Mouse (Mus musculus) layer of hippocampus, postnatal 36 days (tissue): Measurements from ENCODE around the gene Mfng. TPM values are rescaled to one million over a fixed set of nuclear protein-coding genes. Genes with fewer than 3 reads are reported as not detected.

Source experiments
- DNase-seq, 2 experiments: peaks; one replicate each; pipeline ENCODE4 v3.0.0; 2022
- total RNA-seq, 2 experiments: library from RNA; stranded (reverse); gene quantifications; 2 replicates each; pipeline ENCODE4 v1.2.3; 2021

Mfng gene
- 1 to 10 TPM; 5.4 to 6.2 TPM for total RNA-seq

- DNase-seq = peak; percentile 43 to 54
Measured at GRCm38 (mm10) chr15:78773290-78773729, at the start of gene Mfng. Gene Mfng, minus strand, starts transcription at chr15:78773475.

- DNase-seq = no peak
Measured at GRCm38 (mm10) chr15:78816074-78816391, 42.8 kb upstream of the Mfng start.

DNA sequence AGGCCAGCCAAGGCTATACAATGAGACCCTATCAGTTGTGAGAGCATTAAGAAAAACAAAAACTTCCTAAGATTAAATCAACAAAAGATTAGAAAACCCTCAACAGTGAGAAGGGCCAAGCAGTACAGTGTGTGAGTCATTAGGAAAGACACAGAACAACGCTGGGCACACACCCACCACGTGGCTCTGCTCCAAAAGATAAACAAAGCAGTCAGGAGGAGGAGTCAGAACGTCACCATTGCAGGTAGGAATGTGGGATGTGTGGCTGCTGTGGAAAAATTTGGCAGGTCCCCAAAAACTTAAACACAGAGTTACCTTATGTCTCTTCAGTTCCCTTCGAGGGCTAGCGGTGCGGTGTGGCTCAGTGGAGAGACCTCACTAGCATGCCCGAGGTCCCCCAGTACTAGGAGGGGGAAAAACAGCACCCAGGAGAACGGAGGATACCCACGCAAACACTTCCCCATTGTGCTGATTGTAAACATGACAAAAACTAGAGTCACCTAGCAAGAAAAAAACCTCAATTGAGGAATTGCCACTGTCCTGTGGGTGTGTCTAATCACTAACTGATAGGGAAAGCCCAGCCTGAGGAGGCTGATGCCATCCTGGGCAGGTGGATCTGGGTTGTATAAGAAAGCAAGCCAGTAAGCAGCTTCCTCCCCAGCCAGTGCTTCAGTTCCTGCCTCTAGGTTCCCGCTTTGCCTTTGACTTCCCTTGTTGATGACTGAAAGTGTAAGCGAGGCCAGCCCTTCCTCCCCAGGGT, 42.2 kb upstream of the Mfng start:
- DNase-seq = no peak

- DNase-seq = no peak
Measured at GRCm38 (mm10) chr15:78813603-78814002, 40.3 kb upstream of the Mfng start.

- no peak for DNase-seq
Measured at GRCm38 (mm10) chr15:78810146-78810545, 36.9 kb upstream of the Mfng start.

GRCm38 (mm10) chr15:78809739-78810138, 36.5 kb upstream of the Mfng start:
- no peak for DNase-seq

DNA sequence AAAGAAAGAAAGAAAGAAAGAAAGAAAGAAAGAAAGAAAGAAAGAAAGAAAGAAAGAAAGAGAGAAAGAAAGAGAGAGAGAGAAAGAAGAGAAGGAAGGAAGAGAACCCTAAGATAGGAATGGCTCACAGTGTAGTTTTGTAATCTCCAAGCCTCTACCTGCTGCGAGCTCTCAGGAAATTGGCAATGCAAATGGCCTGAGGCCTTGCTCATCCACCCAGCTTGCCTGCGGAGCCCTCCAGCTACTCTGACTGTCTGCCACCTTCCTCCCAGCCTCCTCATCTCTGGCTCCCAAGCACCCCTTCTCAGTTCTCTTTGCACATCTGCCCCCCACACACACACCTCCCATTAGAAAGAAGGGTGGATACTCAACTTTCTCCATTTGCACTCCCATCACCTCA, 35.7 kb upstream of the Mfng start:
- no peak for DNase-seq

- no peak for DNase-seq
Measured at GRCm38 (mm10) chr15:78807141-78807540, 33.9 kb upstream of the Mfng start.

- DNase-seq = no peak
Measured at GRCm38 (mm10) chr15:78806614-78807013, 33.3 kb upstream of the Mfng start.

DNA sequence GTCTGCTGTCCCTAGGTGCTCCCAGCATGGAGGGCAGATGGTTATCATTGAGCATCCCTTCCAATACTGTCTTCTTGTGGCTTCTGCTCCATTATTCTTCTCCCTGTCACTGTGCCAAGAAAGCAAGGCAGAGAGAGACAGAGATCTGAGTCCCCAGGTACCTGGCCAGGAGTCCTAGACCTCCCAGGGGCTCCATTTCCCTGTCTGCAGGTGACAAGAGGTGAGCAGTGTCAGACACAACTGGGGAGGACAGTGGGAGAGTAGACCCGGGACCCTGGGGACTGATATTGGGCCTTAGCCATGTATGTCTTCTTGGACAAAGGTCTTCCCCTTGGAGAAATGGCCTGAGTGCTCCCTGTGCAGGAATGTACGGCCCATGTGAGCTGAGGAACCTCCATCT, 32.1 kb upstream of the Mfng start:
- DNase-seq = no peak

DNA sequence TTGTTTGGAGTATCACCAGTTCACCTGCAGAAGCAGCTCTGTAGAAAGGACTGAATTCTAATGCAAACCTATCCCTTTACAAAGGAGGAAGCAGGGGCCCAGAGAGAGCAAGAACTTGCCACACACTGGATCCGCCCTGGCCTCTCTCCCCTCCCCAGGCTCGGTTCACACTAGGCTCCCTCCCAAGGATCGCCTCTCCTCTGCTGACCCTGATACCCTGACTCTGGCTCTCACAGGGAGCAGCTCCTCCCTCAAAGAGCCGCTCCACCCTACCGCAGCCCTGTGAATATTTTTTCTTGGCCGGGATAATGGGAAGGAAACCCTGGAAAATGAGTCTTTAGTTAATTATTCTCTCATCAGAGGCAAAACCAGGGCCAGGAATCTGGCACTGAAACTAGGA, 31.1 kb upstream of the Mfng start:
- DNase-seq = no peak

- no peak for DNase-seq
Measured at GRCm38 (mm10) chr15:78803499-78803900, 30.2 kb upstream of the Mfng start.

GRCm38 (mm10) chr15:78802776-78803391, 29.6 kb upstream of the Mfng start, which contains the start of gene Card10:
Gene Card10, minus strand, starts transcription at chr15:78803042.
- no peak for DNase-seq

DNA sequence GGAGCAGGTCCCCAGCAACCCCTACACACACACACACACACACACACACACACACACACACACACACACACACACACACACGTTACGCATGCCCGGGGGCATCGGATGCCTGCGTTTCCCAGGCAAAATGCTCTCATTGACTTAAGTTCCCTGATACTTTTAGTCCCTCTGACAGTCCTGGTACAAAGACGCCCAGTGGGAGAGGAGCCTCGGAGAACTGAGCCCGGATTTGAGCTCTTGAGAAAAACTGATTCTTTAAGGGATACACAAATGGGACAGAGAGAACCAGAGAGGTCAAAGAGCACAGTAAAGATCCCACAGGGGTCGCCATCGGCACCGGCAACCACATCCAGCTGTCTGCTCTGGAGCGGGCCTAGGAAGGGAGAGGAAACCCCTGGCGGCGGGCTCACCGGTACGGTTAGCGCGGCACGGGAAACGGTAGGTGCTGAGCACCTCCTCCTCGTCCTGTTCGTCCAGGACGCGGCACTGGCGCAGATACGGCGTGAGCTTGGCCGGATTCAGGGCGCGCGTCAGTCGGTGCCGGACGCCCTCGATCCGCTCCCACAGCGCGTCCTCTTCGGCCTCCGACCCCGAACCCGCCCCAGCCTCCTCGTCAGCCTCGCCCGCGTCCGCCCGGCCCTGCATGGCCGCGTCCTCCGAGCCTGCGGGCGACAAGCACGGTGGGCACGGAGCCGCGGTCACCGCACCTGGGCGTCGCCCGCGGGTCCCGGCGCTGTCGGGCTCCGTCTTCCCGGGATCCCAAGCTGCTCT, 28.9 kb upstream of the Mfng start:
- DNase-seq = no peak

GRCm38 (mm10) chr15:78801571-78801970, 28.3 kb upstream of the Mfng start:
- no peak for DNase-seq

GRCm38 (mm10) chr15:78799029-78799428, 25.8 kb upstream of the Mfng start:
- peak; percentile 28 to 29 for DNase-seq

- DNase-seq = no peak
Measured at GRCm38 (mm10) chr15:78797060-78797329, 23.7 kb upstream of the Mfng start.

GRCm38 (mm10) chr15:78796196-78797059, 23.2 kb upstream of the Mfng start:
- DNase-seq = no peak

- no peak for DNase-seq
Measured at GRCm38 (mm10) chr15:78790990-78791389, 17.7 kb upstream of the Mfng start.

- DNase-seq = no peak
Measured at GRCm38 (mm10) chr15:78790451-78790850, 17.2 kb upstream of the Mfng start.

- no peak for DNase-seq
Measured at GRCm38 (mm10) chr15:78789721-78790323, 16.5 kb upstream of the Mfng start.

GRCm38 (mm10) chr15:78788042-78788441, 14.8 kb upstream of the Mfng start:
- DNase-seq = no peak
